Mouse (Mus musculus): ENCODE data around the gene Ccdc3. TPM values are rescaled to one million over a fixed set of nuclear protein-coding genes. Genes with fewer than 3 reads are reported as not detected.

Ccdc3 gene
- polyA plus RNA-seq, 1 experiment from 2014 or later = 3.4 TPM

DNA sequence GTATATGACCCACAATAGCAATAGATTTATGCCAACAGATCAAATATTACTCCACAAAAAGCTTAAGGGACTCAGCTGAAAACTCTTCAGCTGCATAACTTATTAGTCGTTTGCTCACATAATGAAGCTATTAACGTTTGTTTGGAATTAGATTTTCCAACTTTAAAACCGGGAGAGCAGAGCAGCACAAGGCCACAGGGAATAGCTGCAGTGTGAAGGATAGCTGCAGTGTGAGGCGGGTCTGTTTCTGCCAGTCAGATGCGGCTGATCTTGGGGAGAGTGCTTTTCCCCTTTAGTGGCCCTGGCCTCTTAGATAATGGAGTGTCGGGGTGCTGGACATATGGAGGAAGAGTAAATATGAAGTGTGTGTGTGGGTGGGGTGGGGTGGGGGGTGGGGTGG lies 6.9 kb downstream of the Ccdc3 start:
- peaks cover 2% of the 10 kb centered on the region; the same call in 1 of the 2 replicates for H3K27me3 ChIP-seq (ENCODE audit: control insufficient read depth, insufficient read depth, low read depth, low read length)
- no peak for ATAC-seq (ENCODE audit: low read depth)
- no peak overlapping the region for H3K4me2 ChIP-seq (ENCODE audit: low read depth, low read length)
- no peaks in the 10 kb centered on the region for H3K4me1 ChIP-seq (ENCODE audit: control insufficient read depth, low read depth, low read length)
- no peaks in the 10 kb centered on the region for H3K9me3 ChIP-seq (replicated peaks; ENCODE audit: control insufficient read depth, low read length)
- H3K27ac ChIP-seq (ENCODE audit: low read length) = no peak overlapping the region
- H3K36me3 ChIP-seq (ENCODE audit: control insufficient read depth, insufficient read depth) = no peaks in the 10 kb centered on the region
- H3K9ac ChIP-seq (ENCODE audit: low read depth, low read length) = no peak overlapping the region
- no peak overlapping the region for H3K4me3 ChIP-seq (ENCODE audit: low read depth, low read length)
- WGBS (ENCODE audit: insufficient replicate concordance) = 42% methylated on average over 6 of the region's 6 CpGs

DNA sequence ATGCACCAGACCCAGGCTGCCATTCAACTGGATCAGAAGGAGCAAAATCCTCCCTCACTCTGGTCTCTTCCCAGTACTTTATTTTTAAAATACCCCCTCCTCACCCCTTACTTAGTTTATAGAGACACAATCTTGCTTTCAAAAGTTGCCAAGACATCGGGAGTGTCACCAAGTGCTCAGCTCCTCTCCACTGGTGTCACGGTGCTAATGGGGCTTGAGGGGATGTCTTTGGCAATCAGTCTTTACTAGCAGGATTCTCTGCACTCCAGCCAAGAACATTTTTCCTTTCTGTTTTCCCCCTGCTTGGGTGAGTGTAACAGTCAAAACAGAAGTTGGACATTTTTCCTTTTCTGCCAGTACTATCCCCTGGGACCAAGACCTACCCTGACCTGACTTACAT lies 10.3 kb downstream of the Ccdc3 start:
- H3K9ac ChIP-seq (ENCODE audit: low read depth, low read length) = no peak overlapping the region
- no peaks in the 10 kb centered on the region for H3K4me1 ChIP-seq (ENCODE audit: control insufficient read depth, low read depth, low read length)
- ATAC-seq (ENCODE audit: low read depth) = no peak
- H3K36me3 ChIP-seq (ENCODE audit: control insufficient read depth, insufficient read depth) = no peaks in the 10 kb centered on the region
- H3K27me3 ChIP-seq (ENCODE audit: control insufficient read depth, insufficient read depth, low read depth, low read length) = no peaks in the 10 kb centered on the region
- 58% methylated on average over 2 of the region's 2 CpGs for WGBS (ENCODE audit: insufficient replicate concordance)
- H3K4me2 ChIP-seq (ENCODE audit: low read depth, low read length) = no peak overlapping the region
- no peaks in the 10 kb centered on the region for H3K9me3 ChIP-seq (replicated peaks; ENCODE audit: control insufficient read depth, low read length)
- H3K4me3 ChIP-seq (ENCODE audit: low read depth, low read length) = no peak overlapping the region
- H3K27ac ChIP-seq (ENCODE audit: low read length) = no peak overlapping the region

DNA sequence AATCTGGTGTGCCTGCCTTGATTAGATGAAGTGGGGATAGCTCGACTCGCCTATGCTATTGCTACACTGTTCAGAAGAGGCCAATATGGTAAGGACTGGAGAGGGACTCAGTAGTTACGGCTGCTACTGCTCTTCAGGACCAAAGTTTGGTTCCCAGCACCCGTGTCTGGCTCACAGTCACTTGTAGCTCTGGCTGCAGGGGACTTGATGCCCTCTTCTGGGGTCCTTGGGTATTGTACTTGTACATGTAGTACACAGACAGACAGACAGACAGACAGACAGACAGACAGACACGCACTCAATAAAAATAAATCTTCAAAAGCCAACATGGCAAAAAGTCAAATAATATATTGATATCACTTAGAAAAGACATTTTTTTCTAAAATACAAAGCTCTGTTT lies 17.1 kb downstream of the Ccdc3 start:
- Histone ChIP-seq H3K4me1 (ENCODE audit: control insufficient read depth, low read depth, low read length) (no peaks in the 10 kb centered on the region), H3K27ac (ENCODE audit: low read length) (no peak overlapping the region), H3K36me3 (ENCODE audit: control insufficient read depth, insufficient read depth) (no peaks in the 10 kb centered on the region), H3K9ac (ENCODE audit: low read depth, low read length) (no peak overlapping the region), H3K4me3 (ENCODE audit: low read depth, low read length) (no peak overlapping the region), H3K9me3 (replicated peaks; ENCODE audit: control insufficient read depth, low read length) (no peaks in the 10 kb centered on the region), H3K27me3 (ENCODE audit: control insufficient read depth, insufficient read depth, low read depth, low read length) (no peaks in the 10 kb centered on the region), H3K4me2 (ENCODE audit: low read depth, low read length) (no peak overlapping the region)
- WGBS (ENCODE audit: insufficient replicate concordance) = 68% methylated on average over 5 of the region's 5 CpGs
- ATAC-seq (ENCODE audit: low read depth) = no peak

DNA sequence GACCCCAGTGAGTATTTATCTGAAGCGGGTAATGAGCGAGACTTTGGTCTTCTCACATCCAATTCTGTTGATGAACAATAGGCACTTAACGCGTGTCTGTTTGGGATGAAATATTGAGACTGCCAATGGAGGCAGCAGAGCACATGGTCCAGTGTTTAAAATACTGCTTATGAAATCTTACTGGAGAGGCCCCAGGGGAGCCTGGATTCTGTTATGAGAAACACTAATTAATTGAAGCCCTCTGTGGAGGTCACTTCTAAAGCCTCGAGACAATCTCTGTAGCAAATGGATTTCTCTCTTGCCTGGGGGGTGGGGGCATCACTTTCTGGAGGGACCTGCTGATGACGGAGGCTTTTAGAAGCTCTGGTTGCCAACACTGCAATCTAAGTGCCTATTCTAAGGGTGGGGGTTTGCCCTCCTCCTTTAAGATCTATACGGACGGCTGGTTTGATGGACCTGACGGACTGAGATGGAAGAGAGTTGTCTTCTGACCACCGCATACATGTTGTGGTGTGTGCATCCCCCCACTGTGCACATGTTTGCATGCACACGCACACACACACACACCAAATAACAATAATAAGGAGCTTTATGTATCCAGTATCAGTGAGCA lies 22.8 kb downstream of the Ccdc3 start:
- Histone ChIP-seq H3K4me1 (ENCODE audit: control insufficient read depth, low read depth, low read length) (no peaks in the 10 kb centered on the region), H3K9me3 (replicated peaks; ENCODE audit: control insufficient read depth, low read length) (no peaks in the 10 kb centered on the region), H3K36me3 (ENCODE audit: control insufficient read depth, insufficient read depth) (no peaks in the 10 kb centered on the region), H3K27ac (ENCODE audit: low read length) (no peak overlapping the region), H3K4me3 (ENCODE audit: low read depth, low read length) (no peak overlapping the region), H3K4me2 (ENCODE audit: low read depth, low read length) (no peak overlapping the region), H3K9ac (ENCODE audit: low read depth, low read length) (no peak overlapping the region), H3K27me3 (ENCODE audit: control insufficient read depth, insufficient read depth, low read depth, low read length) (no peaks in the 10 kb centered on the region)
- no peak for ATAC-seq (ENCODE audit: low read depth)
- 66% methylated on average over 11 of the region's 11 CpGs for WGBS (ENCODE audit: insufficient replicate concordance)

DNA sequence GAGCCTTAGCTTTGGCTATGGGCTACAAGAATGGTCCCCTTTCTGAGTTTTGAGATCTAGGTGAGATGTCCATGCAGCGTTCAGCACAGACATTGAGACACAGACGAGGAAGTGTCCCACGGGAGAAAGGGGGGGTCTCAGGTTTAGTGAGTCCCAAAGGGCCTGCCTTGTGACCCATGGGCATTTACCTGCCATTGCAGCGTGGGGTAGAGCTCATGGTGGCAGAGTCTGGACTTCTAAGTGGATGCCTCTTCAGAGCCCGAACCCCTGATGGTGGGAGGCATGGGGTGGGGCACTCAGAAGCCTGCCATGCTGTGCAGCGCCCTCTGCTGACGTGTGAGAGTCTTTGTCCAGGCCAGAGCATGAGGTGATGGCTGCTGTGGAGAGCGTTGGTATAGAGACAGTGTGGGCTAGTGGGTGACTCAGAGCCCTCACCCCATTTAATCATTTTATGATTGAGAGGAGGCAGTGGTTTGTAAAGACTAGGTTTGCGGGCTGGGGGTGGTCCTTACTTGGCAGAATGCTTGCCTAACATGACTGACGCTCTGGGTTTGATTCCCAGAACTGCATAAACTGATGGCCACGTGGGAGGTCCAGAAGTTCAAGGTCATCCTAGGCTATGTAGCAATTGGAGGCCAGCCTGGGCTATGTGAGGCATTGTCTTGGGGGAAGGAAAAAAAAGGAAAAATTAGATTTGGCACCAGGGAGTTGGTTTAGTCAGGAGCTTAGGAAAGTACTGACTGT lies 23.6 kb downstream of the Ccdc3 start:
- Histone ChIP-seq H3K4me2 (ENCODE audit: low read depth, low read length) (no peak overlapping the region), H3K4me3 (ENCODE audit: low read depth, low read length) (no peak overlapping the region), H3K27me3 (ENCODE audit: control insufficient read depth, insufficient read depth, low read depth, low read length) (no peaks in the 10 kb centered on the region), H3K9me3 (replicated peaks; ENCODE audit: control insufficient read depth, low read length) (no peaks in the 10 kb centered on the region), H3K9ac (ENCODE audit: low read depth, low read length) (no peak overlapping the region), H3K4me1 (ENCODE audit: control insufficient read depth, low read depth, low read length) (no peaks in the 10 kb centered on the region), H3K27ac (ENCODE audit: low read length) (no peak overlapping the region), H3K36me3 (ENCODE audit: control insufficient read depth, insufficient read depth) (no peaks in the 10 kb centered on the region)
- 52% methylated on average over 11 of the region's 11 CpGs for WGBS (ENCODE audit: insufficient replicate concordance)
- no peak for ATAC-seq (ENCODE audit: low read depth)

DNA sequence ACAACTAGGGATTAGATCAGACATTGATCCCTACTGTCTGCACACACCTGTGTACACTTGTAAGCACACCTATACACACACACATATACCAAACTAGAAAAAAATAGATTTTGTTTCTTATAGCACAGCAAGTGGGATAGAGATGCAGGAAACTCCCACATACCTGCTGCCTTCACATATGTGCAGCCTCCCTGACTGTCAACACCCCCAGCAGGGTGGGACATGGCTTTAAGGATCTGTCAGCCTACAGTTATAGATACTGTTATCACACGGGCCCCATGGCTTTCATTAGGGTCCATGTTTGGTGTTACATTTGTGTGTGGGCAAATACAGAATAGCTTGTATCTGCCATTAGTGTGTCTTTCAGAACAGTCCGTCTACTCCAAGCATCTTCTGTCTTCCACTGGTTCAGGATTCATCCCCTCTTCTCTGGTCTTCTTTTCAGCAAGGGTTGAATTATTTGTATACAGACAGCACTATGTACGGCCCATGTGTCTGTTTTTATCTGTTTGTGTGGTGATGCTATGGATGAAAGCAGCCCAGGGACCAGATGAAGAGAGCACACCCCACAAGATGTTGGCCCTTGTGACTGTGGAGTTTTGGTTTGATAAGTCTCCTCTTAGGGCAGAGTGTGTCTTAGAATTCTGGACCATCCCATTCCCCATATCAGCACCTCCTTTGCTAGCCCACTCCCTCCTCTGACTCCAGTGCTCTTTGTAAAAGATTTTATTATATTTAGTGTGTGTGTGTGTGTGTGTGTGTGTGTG lies 24.5 kb downstream of the Ccdc3 start:
- H3K4me3 ChIP-seq (ENCODE audit: low read depth, low read length) = no peak overlapping the region
- WGBS (ENCODE audit: insufficient replicate concordance) = 39% methylated on average over 3 of the region's 3 CpGs
- no peaks in the 10 kb centered on the region for H3K4me1 ChIP-seq (ENCODE audit: control insufficient read depth, low read depth, low read length)
- peak; percentile 30; the same call in 1 of the 2 replicates for ATAC-seq (ENCODE audit: low read depth)
- H3K27me3 ChIP-seq (ENCODE audit: control insufficient read depth, insufficient read depth, low read depth, low read length) = no peaks in the 10 kb centered on the region
- H3K9me3 ChIP-seq (replicated peaks; ENCODE audit: control insufficient read depth, low read length) = no peaks in the 10 kb centered on the region
- H3K4me2 ChIP-seq (ENCODE audit: low read depth, low read length) = no peak overlapping the region
- no peak overlapping the region for H3K9ac ChIP-seq (ENCODE audit: low read depth, low read length)
- no peaks in the 10 kb centered on the region for H3K36me3 ChIP-seq (ENCODE audit: control insufficient read depth, insufficient read depth)
- H3K27ac ChIP-seq (ENCODE audit: low read length) = no peak overlapping the region

DNA sequence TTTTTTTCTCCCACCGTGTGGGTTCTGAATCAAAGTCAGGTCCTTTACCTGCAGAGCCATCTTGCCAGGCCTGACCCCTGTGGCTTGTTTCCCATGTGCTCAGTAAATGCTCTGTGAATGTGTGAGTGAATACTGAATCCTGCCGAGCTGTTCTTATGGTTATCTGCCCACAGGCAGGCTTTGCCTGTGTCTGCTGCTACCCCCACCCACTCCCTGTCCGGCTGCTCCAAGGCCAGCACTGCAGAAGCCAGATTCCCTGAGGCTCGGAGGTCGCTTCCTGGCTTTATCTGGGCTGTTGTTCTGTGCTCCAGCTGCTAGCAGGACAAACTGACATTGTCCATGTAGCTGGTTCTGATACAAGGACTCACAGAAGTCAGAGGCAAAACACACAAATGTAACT lies 25.2 kb downstream of the Ccdc3 start:
- no peak overlapping the region for H3K4me3 ChIP-seq (ENCODE audit: low read depth, low read length)
- no peaks in the 10 kb centered on the region for H3K27me3 ChIP-seq (ENCODE audit: control insufficient read depth, insufficient read depth, low read depth, low read length)
- ATAC-seq (ENCODE audit: low read depth) = no peak
- no peaks in the 10 kb centered on the region for H3K36me3 ChIP-seq (ENCODE audit: control insufficient read depth, insufficient read depth)
- no peak overlapping the region for H3K4me2 ChIP-seq (ENCODE audit: low read depth, low read length)
- WGBS (ENCODE audit: insufficient replicate concordance) = 26% methylated on average over 5 of the region's 5 CpGs
- H3K9ac ChIP-seq (ENCODE audit: low read depth, low read length) = no peak overlapping the region
- H3K9me3 ChIP-seq (replicated peaks; ENCODE audit: control insufficient read depth, low read length) = no peaks in the 10 kb centered on the region
- no peaks in the 10 kb centered on the region for H3K4me1 ChIP-seq (ENCODE audit: control insufficient read depth, low read depth, low read length)
- H3K27ac ChIP-seq (ENCODE audit: low read length) = no peak overlapping the region

DNA sequence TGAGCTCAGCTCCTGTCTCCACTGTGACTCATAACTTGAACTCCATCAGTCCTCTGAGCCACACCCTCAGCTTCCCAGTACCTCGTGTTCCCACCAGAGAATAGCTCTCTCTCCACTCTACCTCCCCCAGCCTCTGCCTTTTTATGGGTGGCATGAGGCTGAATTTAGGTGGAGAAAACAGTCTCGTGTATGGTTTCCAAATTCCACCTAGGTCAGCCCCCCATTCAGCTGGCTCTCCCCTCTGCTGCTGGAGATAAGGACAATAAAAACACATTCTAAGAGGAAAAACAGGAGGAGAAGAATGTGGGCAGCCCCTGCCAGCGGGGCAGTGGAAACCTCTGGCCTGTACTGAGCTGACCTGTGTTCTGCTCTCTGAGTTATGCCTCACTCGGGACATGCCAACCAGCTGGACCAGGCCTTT lies 28.4 kb downstream of the Ccdc3 start:
- WGBS (ENCODE audit: insufficient replicate concordance) = 31% methylated on average over 4 of the region's 4 CpGs
- H3K36me3 ChIP-seq (ENCODE audit: control insufficient read depth, insufficient read depth) = no peaks in the 10 kb centered on the region
- no peak overlapping the region for H3K27ac ChIP-seq (ENCODE audit: low read length)
- no peak overlapping the region for H3K9ac ChIP-seq (ENCODE audit: low read depth, low read length)
- H3K4me1 ChIP-seq (ENCODE audit: control insufficient read depth, low read depth, low read length) = no peaks in the 10 kb centered on the region
- H3K4me2 ChIP-seq (ENCODE audit: low read depth, low read length) = no peak overlapping the region
- ATAC-seq (ENCODE audit: low read depth) = no peak
- no peaks in the 10 kb centered on the region for H3K9me3 ChIP-seq (replicated peaks; ENCODE audit: control insufficient read depth, low read length)
- no peaks in the 10 kb centered on the region for H3K27me3 ChIP-seq (ENCODE audit: control insufficient read depth, insufficient read depth, low read depth, low read length)
- H3K4me3 ChIP-seq (ENCODE audit: low read depth, low read length) = no peak overlapping the region

DNA sequence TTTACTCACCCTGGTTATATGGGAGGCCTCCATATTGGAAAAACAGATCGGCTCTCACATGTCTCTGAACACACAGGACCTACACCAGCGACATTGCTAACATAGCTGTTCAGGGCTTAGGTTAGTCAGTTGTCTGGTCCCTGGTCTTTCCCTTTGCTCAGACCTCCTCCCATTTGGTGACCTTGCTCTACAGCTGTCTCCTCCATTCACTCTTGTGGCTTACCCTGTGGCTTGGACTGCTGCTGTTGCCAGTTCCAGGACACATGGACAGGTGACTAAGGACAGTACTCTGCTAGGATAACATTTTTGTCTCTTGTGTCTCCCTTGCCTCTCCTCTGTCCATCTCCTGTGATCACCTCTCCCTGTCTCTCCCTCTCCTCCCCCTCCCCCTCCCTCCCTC lies 29.2 kb downstream of the Ccdc3 start:
- H3K9ac ChIP-seq (ENCODE audit: low read depth, low read length) = no peak overlapping the region
- no peaks in the 10 kb centered on the region for H3K36me3 ChIP-seq (ENCODE audit: control insufficient read depth, insufficient read depth)
- no peak overlapping the region for H3K4me3 ChIP-seq (ENCODE audit: low read depth, low read length)
- no peaks in the 10 kb centered on the region for H3K9me3 ChIP-seq (replicated peaks; ENCODE audit: control insufficient read depth, low read length)
- H3K27me3 ChIP-seq (ENCODE audit: control insufficient read depth, insufficient read depth, low read depth, low read length) = no peaks in the 10 kb centered on the region
- no peak overlapping the region for H3K4me2 ChIP-seq (ENCODE audit: low read depth, low read length)
- H3K27ac ChIP-seq (ENCODE audit: low read length) = no peak overlapping the region
- ATAC-seq (ENCODE audit: low read depth) = no peak
- H3K4me1 ChIP-seq (ENCODE audit: control insufficient read depth, low read depth, low read length) = no peaks in the 10 kb centered on the region
- WGBS (ENCODE audit: insufficient replicate concordance) = 47% methylated on average over 2 of the region's 2 CpGs

Measured in liver, embryonic 16.5 days (tissue).